Comparison of ENCODE assay signal across 25 mouse cellular contexts in genomic region chr12:75908466-75908865, GRCm38 (mm10).
DNase-seq lines count a peak whose midpoint lies in the region; ATAC-seq and TF ChIP-seq lines count a peak whose summit lies in the region.
"Had no signal": no experiment of that assay in that cellular context is flagged by ENCODE, and none has a peak within 500 bp of the region (broad histone marks: within the 10 kb centered on the region; RNA-seq: fewer than 3 reads in every experiment).

No protein-coding gene starts in this region.

- H3K27ac ChIP-seq in forebrain, embryonic 14.5 days (ENCODE audit: low read depth, low read length): no peak overlapping the region
- no peak overlapping the region for H3K27ac ChIP-seq in forebrain, embryonic 13.5 days
- no peak overlapping the region for H3K27ac ChIP-seq in lung, postnatal 0 days (ENCODE audit: low read length)
- H3K27ac ChIP-seq: embryonic facial prominence, embryonic 15.5 days; heart, embryonic 15.5 days; hindbrain, embryonic 14.5 days; hindbrain, postnatal 0 days had no signal

- H3K9ac ChIP-seq in forebrain, embryonic 14.5 days (ENCODE audit: low read length): no peak overlapping the region
- no peak overlapping the region for H3K9ac ChIP-seq in forebrain, embryonic 13.5 days
- H3K9ac ChIP-seq in lung, postnatal 0 days (replicated peaks; ENCODE audit: low read depth): no peak overlapping the region
- H3K9ac ChIP-seq: embryonic facial prominence, embryonic 15.5 days; heart, embryonic 12.5 days; heart, embryonic 15.5 days; hindbrain, embryonic 14.5 days had no signal

- no peaks in the 10 kb centered on the region for H3K4me1 ChIP-seq in forebrain, embryonic 14.5 days (ENCODE audit: control insufficient read depth, insufficient read depth, low read length)
- no peaks in the 10 kb centered on the region for H3K4me1 ChIP-seq in forebrain, embryonic 13.5 days
- H3K4me1 ChIP-seq in lung, postnatal 0 days (ENCODE audit: insufficient read depth, low read depth, low read length): no peaks in the 10 kb centered on the region
- H3K4me1 ChIP-seq: embryonic facial prominence, embryonic 15.5 days; heart, embryonic 12.5 days; heart, embryonic 15.5 days had no signal

- TF ChIP-seq CTCF in lung, postnatal 0 days (IDR thresholded peaks at IDR 0.05): no peak

- no peak for TF ChIP-seq EP300 in lung, postnatal 0 days (IDR thresholded peaks at IDR 0.05)

- no peak for ATAC-seq in forebrain, embryonic 14.5 days
- ATAC-seq in forebrain, embryonic 13.5 days: no peak
- no peak for ATAC-seq in lung, postnatal 0 days
- ATAC-seq: forebrain, embryonic 16.5 days; hindbrain, postnatal 0 days; inflammation-experienced regulatory T-cells, adult 6 months; intestine, embryonic 16.5 days had no signal

- 73% methylated on average over 3 of the region's 3 CpGs for WGBS in forebrain, embryonic 14.5 days
- WGBS in forebrain, embryonic 13.5 days: 70% methylated on average over 3 of the region's 3 CpGs
- WGBS in lung, postnatal 0 days: 85% methylated on average over 3 of the region's 3 CpGs

- H3K27me3 ChIP-seq in forebrain, embryonic 14.5 days (replicated peaks; ENCODE audit: control insufficient read depth, insufficient read depth, low read length): no peaks in the 10 kb centered on the region
- no peaks in the 10 kb centered on the region for H3K27me3 ChIP-seq in forebrain, embryonic 13.5 days
- no peaks in the 10 kb centered on the region for H3K27me3 ChIP-seq in lung, postnatal 0 days (replicated peaks; ENCODE audit: insufficient read depth, low read length)
- H3K27me3 ChIP-seq: embryonic facial prominence, embryonic 15.5 days; heart, embryonic 12.5 days; heart, embryonic 15.5 days had no signal

- no peak overlapping the region for H3K4me2 ChIP-seq in forebrain, embryonic 14.5 days (ENCODE audit: low read length)
- no peak overlapping the region for H3K4me2 ChIP-seq in forebrain, embryonic 13.5 days
- no peak overlapping the region for H3K4me2 ChIP-seq in lung, postnatal 0 days (replicated peaks; ENCODE audit: low read depth, low read length)
- H3K4me2 ChIP-seq: embryonic facial prominence, embryonic 15.5 days; heart, embryonic 12.5 days; heart, embryonic 15.5 days; hindbrain, embryonic 14.5 days had no signal

- no peak overlapping the region for H3K4me3 ChIP-seq in forebrain, embryonic 14.5 days (ENCODE audit: low read depth, low read length)
- no peak overlapping the region for H3K4me3 ChIP-seq in forebrain, embryonic 13.5 days
- no peak overlapping the region for H3K4me3 ChIP-seq in lung, postnatal 0 days (ENCODE audit: low read depth, low read length)
- H3K4me3 ChIP-seq: embryonic facial prominence, embryonic 15.5 days; heart, embryonic 12.5 days; heart, embryonic 15.5 days had no signal

- no peaks in the 10 kb centered on the region for H3K9me3 ChIP-seq in forebrain, embryonic 14.5 days (replicated peaks; ENCODE audit: control insufficient read depth, low read length)
- H3K9me3 ChIP-seq in forebrain, embryonic 13.5 days (replicated peaks): no peaks in the 10 kb centered on the region
- no peaks in the 10 kb centered on the region for H3K9me3 ChIP-seq in lung, postnatal 0 days (ENCODE audit: low read length)
- H3K9me3 ChIP-seq: embryonic facial prominence, embryonic 15.5 days; heart, embryonic 12.5 days; heart, embryonic 15.5 days had no signal

- peak; percentile 22 for DNase-seq in forebrain, embryonic 14.5 days (ENCODE audit: low spot score)
- peak; percentile 16 for DNase-seq in lung, postnatal 0 days (ENCODE audit: low spot score)
- no peak for DNase-seq in lung, postnatal 36 days
- DNase-seq in MN1 (ENCODE audit: low spot score) (peak; percentile 33), adipocyte (ENCODE audit: low spot score) (peak; percentile 44)
- no peak for DNase-seq in layer of hippocampus, postnatal 10 days (ENCODE audit: low spot score in 2 of 2)
- DNase-seq in kidney, postnatal 36 days: no peak
- DNase-seq: adrenal gland, postnatal 10 days; cerebellum, adult 11-12 months; cerebellum, adult 8-10 months; cerebellum, postnatal 10 days; cerebellum, postnatal 36 days; embryo, embryonic 11 days; gastrocnemius, postnatal 10 days; gastrocnemius, postnatal 36 days; heart, postnatal 36 days had no signal

- H3K36me3 ChIP-seq in forebrain, embryonic 14.5 days (ENCODE audit: control insufficient read depth, insufficient read depth, low read length): peaks cover 80% of the 10 kb centered on the region
- H3K36me3 ChIP-seq in forebrain, embryonic 13.5 days (ENCODE audit: poor library complexity, severe bottlenecking): peaks cover 84% of the 10 kb centered on the region
- H3K36me3 ChIP-seq in lung, postnatal 0 days (ENCODE audit: insufficient read depth, low read length): peaks cover 31% of the 10 kb centered on the region; the same call in 1 of the 2 replicates

Comparison
In these comparisons a context has a peak if more than half of its experiments do, and no peak if none do; other contexts are left out.
1. DNase-seq: peak in forebrain, embryonic 14.5 days (single experiment), lung, postnatal 0 days (single experiment), MN1 (single experiment) and adipocyte (single experiment); none in lung, postnatal 36 days (single experiment), layer of hippocampus, postnatal 10 days (0 of 2) and kidney, postnatal 36 days (0 of 2).